Mouse (Mus musculus): ENCODE measurements around the gene Obp1b. TPM values are rescaled to one million over a fixed set of nuclear protein-coding genes. Genes with fewer than 3 reads are reported as not detected.

The Obp1b gene
- polyA plus RNA-seq (2017; shearing (Covaris generic)) = not detected

DNA sequence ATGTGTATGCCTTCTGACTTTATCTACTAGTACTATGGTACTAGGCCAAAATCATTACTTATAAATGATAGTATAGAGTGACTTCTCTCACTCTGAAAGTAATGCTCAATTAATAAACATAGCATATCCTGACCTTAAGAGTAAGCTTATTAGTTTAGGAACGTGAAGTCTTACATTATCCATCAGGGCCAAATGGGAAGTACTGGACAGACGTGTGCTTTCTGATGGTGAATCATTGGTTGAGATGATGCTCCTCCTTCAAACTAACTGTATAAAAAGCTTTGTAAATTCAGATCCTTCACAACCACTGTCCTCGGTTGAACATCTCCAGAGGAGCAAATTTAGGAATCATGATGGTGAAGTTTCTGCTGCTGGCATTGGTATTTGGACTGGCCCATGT is at the start of gene Obp1b:
Gene Obp1b (plus strand): TSS at position 301 of the 400 bp plus-strand sequence.

Other genes starting within 250 kb of the Obp1b start
- not detected for gene Obp1a, start 95.4 kb upstream of the Obp1b start, polyA plus RNA-seq (2017; shearing (Covaris generic))
- not detected for gene Gm5938, start 61.3 kb upstream of the Obp1b start, polyA plus RNA-seq (2017; shearing (Covaris generic))
- not detected for gene Gm14743, start 59.1 kb downstream of the Obp1b start, polyA plus RNA-seq (2017; shearing (Covaris generic))
- not detected for gene 4930480E11Rik, start 182.9 kb downstream of the Obp1b start, polyA plus RNA-seq (2017; shearing (Covaris generic))